Mouse (Mus musculus) adrenal gland, adult 8-10 months (tissue): ENCODE results near the gene Tlx1. TPM values are rescaled to one million over a fixed set of nuclear protein-coding genes. Genes with fewer than 3 reads are reported as not detected.

Experiments used
- DNase-seq: peaks from one replicate; pipeline ENCODE4 v3.0.0; 2022
- total RNA-seq, 4 experiments: library from RNA; stranded (reverse); gene quantifications; 2 replicates each; pipeline ENCODE4 v1.2.4; 2022

The Tlx1 gene
- total RNA-seq: not detected

DNA sequence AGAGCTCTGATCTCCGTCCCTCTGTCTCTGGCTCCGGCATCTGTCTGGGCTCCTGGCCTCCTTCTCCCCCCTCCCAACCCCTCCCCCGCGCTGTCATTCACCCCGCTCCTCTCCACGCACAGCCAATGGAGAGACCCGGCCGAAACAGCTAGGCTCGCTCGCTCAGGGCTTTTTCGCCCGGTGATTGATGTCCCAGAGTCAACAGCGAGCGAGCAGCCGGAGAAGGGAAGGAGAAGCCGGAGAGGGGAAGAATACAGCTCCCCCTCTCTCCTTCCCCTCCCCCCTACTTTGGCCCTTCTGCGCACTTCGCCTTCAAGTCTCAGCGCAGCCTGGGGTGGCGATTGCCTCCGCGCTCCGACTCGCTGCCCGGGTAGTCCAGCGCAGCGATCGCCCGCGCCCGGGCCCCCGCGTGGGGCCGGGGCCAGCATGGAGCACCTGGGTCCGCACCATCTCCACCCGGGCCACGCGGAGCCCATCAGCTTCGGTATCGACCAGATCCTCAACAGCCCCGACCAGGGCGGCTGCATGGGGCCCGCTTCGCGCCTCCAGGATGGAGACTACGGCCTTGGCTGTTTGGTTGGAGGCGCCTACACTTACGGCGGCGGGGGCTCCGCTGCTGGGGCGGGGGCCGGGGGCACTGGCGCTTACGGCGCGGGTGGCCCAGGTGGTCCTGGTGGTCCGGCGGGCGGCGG lies at the start of gene Tlx1:
Gene Tlx1, plus strand, starts transcription at position 191 of the 692 bp plus-strand sequence.
- DNase-seq: no peak

DNA sequence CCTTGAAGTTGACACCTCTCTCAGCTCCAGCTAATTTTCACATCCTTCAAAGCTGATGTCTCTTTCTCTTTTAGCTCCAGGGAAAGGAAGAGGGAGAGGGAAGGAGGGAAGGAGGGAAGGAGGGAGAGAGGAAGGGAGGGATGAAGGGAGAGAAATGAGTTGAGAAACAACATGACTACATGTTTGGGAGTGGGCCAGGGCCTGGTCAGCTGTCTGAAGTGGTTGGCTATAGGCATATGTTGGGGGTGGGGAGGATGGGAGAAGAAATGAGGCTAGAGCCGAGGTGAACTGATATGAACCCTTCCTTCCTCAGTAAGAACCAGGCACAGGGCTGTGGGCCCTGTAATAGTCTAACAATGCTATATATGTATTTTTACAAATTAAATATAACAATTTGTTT lies 44.9 kb upstream of the Tlx1 start:
- DNase-seq: no peak

DNA sequence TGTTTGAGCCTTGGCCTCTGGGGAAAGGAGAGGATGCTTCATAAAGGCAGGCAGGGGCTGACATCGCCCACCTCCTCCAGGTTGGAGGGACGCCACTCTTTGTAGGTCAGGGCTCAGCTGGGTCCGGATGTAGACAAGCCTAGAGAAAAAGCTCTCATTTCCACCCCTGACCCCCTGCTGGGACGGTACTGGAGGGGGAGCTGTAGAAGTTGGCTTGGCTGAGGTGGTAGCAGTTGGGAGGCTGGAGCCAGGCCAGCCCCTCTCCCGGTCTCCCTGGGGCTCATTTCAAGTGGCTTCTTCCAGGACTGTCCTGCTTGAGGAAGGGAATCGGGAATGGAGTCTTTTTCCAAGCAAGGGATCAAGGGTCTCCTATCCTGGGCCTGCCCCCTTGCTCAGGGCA lies 43.8 kb upstream of the Tlx1 start:
- DNase-seq: no peak

DNA sequence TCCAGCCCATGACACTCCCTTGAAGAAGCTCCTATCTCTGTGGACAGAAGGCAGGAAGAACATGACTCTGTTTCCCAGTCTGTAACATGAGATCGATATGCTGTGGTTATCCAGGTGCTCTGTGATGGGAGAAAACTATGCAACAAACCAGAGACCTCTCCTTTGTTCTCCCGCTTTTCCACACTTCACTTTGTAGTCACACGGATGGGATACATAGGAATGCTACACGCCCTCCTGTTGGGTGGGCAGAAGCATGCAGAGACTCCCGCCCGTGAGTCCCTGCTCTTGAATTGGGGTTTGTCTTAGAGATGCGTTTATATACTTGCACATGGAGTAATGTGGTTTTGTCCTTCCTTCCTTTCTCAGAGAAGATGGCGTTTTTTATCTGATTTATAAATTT lies 39.8 kb upstream of the Tlx1 start:
- DNase-seq: no peak

DNA sequence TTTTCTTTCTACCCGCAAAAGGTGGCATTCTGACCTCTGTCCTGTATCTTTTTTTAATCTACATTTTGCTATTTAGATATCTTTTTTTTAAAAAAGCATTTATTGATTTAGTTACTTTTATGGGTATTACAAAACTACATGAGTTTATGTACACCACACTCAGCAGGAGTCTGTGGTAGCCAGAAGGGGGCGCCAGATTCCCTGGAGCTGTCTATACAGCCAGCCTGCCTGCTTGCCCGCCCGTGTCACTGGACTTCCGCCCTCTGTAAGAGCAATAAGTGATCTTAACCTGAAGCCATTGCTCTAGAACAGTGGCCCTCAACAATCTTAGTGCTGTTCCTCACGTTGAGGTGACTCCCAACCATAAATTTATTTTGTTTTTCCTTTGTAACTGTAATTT lies 38.0 kb upstream of the Tlx1 start:
- DNase-seq: no peak

DNA sequence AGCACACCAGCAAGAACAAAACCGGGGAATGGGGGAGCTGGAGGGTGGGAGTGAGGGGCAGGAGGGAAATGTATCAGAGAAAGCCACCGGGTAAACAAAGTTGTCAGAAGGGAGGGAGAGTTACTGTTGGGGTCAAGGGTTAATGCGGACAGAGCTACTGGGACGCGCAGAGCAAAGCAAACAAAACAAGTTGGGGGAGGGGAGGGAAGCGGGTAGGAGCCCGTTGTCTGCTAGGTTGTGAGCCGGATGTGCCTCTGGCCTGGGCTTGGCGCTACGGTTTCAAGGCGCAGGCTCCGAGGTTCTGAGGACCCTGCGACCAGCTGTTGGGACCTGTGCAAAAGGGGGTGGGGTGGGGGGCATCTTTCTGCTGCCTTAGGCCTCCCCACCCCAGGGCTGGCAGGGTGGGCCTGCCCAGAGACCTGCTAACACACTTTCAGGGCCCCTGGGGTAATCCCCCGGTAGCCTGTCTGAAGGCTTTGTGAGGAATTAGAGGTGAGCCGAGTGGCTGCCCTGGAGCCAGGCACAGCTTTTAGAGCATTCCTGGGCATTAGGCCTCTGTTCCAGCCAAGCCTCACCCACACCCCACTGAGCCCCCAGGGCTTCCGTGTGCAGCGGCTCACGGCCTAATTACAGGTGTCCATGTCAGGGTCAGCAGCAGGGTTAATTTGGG lies 36.6 kb upstream of the Tlx1 start:
- DNase-seq: no peak

DNA sequence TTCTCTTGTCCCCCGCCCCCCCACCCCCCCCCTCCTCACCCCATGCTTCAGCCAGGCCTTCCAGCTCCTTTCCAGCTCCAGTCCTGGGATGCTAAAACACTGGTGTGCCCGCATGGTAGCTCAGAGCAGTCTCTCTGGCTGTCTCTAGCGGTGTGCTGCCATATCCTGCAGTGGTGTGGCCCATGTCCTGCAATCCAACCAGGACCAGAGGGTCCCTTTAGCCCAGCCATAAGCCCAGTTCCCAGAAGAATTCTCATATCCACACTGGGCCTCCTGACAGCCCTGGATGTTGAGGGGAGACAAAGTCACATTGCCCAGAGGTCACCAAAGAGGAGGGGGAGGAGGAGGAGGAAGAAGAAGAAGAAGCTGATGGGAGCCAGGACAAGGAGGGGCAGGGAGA lies 35.7 kb upstream of the Tlx1 start:
- no peak for DNase-seq

DNA sequence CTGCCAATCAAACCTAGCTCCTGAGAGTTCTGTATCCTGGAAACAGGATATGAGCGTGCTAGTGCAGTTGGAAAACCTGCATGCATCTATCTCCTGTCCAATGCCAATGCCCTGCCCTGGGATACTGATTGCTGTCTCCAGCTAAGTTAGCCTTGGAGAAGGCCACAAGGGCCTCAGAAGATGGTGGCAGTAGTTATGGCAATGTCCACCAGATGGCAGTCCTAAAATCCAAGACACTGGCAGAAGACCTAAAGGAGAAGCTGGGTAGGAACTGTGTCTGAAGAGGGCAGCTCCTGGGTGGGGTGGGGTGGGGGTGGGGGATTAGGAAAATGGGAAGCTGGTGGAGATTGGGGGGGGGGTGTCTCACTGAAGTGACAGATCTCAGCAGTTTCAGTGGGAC lies 33.7 kb upstream of the Tlx1 start:
- DNase-seq: peak; percentile 7

DNA sequence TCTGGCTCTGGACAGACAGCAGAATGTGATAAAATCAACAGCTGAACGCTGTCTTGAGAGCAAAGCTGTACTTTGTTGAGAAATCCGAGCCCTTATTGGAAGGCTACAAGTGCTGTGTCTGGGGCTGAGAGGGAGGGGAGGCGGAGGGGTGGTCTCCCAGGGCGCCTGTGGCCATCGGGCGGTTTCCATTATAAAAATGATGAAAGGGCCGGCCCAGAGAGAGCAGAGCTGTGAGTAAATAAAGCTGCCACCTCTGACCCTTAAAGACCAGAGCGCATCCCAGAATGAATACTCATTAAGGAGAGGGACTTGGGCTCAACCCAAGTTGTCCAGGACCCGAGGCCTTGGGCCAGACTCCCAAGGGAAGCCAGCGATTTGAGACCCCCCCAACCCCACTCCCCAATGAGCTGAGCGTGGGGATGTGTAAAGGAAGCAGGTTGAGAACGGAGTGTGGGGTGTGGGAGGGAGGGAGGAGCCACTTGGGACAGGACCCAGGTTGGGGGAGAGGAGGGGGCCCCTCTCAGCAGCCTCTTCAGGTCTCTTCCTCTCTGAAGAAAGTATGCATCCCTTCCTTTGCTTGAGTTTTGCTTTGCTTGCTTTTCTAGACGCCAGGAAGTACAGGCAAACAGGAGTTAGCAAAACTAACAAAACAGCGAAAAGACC lies 18.4 kb upstream of the Tlx1 start:
- no peak for DNase-seq

DNA sequence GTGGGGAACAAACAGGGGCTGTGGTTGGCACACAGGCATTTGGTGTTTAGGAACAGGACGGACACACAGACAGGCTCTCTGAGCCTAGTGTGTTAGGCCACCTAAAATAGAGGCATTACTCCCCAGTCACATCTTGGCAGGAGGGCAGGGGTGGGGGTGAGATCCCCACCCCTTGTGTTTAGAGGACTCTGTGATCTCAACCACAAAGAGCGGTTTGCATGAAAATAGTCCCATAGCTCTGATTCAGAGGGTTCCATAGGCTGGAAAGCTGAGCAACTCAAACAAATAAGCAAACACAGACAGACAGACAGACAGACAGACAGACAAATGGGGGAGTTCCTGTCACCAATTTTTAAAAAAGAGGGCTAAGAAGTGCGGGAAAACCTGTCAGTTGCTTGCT lies 7.9 kb upstream of the Tlx1 start:
- no peak for DNase-seq

DNA sequence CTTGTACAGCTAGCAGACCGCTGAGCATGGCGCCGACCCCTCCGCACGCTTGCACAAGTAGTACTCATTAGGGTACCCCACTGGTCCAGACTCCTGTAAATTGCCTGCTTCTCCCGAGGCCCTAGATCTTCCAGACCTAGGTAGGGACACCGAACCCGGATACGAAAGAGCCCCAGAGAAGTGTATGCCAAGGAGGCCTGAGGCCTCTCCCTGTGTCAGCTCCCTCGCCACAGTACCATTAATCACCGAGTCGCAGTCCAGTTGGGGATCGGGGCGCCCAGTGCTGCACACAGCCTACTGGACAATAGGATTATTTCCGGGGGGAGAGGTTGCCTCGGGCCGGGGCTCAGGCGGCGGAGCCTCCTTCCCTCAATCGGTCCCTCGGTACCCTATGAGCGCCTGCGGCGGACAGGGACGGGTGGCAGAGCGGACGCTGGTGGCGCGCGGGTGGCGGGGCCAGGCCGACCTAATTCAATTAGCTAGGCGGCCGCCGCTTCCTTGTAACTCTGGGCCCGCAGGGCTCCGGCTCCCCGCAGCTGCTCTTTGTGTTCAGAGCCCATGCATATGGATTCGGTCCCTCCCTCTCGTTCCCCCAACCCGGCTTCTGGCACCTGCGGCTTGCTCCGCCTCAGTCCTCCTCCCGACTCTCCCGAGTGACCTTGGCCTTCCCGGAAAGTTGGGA lies 7.1 kb upstream of the Tlx1 start:
- DNase-seq: no peak

DNA sequence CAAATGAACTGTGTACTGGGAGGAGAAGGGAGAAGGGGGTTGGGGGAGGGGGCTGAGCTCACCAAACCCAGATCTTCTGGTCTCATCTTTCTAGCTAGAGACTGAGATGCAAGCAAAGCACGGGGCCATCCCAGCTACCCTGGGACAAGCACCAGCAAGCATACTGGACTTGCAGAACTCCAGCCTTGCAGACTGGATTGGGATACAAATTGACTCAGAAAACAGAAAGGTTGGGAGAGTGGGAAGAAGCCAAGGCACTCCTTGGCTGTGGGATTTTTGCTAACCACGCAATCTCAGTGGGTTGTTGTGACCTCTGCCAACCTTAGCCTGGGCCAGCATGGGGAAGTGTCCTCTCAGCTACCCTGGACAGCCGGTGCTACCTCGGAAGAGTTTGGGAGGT lies 3.4 kb upstream of the Tlx1 start:
- no peak for DNase-seq

DNA sequence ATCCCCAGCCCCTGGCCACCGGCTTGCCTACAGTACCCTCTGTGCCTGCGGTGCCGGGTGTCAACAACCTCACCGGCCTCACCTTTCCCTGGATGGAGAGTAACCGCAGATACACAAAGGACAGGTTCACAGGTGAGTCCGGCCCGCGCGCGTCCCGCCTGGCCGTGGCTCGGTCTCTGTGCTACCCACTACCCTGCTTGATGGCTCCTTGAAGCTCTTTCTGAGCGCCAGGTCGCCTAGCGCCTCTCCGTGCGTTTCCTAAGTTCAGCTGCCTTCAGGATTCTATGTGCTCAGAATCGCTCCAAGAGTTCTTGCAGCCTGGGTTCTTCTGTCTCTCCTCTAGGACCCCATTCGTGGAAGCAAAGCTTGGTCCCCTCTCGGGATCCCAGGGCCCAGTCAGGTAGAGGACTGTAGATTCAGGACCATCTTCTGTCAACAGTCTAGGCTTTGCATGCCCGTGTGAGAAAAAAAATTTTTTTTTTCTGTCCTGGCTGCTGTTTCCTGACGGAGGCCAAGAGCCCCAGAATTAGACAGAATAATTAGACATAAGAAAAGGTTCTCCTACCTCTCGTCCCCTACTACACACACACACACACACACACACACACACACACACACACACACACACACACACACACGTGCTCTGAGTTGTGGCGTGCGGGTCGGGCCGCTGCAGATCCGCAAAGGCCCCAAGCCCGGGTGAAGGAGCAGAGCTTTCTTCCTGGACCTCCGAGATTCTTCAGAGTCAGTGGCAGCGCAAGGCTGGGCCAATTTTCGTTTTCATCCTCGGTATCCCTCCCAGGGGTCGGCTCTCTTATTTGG lies 1.1 kb downstream of the Tlx1 start:
- DNase-seq: no peak

DNA sequence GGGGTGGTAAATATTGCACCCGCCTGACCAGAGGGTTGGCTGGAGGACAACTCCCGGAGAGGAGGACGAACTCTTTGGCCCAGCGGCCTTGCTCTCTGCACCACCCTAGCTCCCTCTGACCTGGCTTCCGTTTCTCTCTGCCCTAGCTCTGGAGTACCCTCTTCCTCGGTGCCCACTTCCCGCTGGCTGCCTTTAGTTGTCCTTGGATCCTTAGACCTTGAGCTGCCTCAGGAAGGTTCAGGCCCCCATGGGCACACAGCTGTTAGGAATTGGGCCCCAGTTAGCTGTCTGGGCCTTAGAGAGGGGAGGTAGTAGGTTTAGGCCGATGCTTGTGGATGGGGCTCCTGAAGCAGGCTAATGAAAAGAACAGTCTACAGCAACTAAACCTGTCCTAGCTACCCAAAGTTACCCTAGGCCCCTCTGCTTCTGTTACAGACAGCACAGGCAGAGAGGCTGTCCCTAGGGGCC lies 1.7 kb downstream of the Tlx1 start:
- no peak for DNase-seq

DNA sequence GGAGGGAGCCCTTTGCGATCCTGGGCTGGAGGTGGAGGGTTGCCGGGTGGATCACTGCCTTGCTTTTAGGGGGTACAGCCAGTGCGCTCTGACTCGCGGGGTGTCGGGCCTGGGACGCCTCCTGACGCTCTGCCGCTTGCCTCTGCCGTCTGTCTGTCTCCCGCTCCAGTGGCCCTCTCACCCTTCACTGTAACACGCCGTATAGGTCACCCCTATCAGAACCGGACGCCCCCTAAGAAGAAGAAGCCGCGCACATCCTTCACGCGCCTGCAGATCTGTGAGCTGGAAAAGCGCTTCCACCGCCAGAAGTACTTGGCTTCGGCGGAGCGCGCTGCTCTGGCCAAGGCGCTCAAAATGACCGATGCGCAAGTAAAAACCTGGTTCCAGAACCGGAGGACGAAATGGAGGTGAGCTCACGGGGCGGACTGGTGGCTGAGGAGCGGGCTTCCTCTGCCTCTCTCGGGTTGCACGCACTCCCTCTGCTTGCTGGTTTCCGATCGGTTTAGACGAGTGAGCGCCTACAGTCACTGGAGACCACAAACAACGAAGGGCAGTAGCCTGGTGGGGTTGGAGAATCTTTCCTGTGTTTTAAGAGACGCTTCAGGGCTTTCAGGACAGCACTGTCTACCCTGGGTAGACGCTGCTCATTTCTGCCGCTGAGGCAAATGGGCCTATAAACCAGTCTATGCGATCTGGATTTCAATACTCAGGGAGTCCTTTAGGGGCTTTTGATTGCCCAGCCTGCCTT lies 3.0 kb downstream of the Tlx1 start:
- no peak for DNase-seq

DNA sequence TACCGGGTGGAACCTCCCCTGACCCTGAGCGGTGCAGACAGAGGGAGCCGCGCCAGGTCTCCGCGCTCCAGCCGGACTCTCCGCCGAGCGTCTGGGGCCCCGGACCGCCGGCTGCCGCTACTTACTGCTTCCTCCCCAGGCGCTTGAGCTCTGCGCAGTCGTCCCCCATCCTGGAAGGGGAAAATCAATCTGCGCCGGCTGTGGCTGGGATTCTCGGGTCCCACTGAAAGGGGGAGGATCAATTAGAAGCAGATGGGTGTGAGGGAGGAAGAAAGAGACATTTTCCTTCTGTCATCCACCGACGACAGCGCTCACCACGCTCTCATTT lies 3.5 kb downstream of the Tlx1 start:
- DNase-seq: no peak

DNA sequence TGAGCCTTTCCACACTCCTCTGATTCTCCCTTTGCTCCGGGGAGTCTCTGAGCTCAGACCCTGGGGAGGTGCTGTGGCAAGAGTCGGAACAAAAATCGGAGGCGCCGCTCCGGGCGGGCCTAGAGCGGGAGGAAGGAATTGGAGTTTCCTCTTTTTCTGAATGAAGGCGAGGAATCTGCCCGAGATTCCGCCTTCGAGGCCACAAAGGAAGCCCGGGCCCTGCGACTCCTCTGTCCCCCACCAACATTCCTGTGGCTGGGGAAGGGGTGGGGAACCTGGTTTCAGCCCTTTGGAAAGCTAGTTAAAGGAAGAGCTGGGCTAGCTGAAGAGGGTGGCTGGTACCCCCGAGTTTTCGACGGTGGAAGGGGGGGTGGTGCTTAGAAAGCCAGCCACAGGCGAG lies 4.0 kb downstream of the Tlx1 start:
- DNase-seq: no peak

DNA sequence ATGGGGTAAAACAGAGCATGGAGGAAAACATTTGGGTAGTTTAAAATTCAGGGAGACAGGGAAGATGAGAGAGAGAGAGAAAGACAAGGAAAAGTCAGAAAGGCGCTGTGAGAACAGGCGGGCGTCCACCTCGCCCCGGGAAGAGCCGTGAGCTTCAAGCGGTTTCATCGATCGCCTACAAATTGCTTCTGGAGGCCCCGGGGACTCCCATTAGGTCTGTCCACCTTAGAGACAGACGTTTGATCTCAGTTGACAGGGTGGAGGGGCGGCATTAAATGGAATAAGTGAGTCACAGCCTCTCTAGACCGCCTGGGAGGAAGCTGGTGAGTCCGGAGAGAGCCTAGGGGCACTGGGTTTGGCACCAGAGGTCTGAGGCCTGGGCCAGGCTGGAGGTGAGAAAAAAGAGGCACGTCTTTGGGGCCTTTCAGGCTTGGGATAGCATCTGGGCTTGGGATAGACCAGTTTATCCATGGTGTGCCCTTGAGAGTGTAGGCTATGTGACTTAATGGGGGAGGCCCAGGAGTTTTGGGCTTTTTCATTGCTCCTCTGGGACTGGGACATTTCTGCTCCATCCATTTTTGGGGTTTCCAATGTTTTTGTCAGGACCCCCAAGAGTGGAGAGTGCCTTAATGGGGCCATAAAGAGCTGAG lies 4.8 kb downstream of the Tlx1 start:
- DNase-seq: no peak

DNA sequence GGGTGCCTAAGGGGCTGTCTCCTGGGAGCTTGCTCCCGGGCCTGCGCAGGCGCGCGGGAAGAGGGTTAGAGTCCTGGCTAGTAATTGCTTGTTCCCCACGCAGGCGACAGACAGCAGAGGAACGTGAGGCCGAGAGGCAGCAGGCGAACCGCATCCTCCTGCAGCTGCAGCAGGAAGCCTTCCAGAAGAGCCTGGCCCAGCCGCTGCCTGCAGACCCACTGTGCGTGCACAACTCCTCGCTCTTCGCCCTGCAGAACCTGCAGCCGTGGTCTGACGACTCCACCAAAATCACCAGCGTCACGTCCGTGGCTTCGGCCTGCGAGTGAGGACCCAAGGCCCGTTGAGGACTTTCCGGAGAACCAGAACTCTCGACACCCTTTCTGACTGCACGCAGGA lies 5.3 kb downstream of the Tlx1 start:
- no peak for DNase-seq

DNA sequence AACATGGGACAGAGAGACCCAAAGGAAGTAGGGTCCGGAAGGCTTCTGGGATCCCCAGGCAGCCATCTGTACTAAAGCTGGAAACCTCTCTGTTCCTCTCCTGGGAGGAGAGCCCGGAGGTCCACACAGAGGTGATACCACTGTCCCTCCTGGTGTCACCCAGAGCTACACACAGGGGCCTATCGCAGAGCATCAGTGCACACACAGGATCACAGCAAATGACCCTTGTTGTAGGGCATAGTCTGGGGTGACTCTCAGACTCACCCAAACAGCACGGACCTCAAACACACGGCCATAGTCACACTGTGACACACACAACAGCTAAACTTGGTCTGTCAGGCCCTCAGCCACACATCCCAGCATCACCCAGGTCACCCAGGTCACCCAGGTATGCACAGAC lies 5.9 kb downstream of the Tlx1 start:
- DNase-seq: no peak

DNA sequence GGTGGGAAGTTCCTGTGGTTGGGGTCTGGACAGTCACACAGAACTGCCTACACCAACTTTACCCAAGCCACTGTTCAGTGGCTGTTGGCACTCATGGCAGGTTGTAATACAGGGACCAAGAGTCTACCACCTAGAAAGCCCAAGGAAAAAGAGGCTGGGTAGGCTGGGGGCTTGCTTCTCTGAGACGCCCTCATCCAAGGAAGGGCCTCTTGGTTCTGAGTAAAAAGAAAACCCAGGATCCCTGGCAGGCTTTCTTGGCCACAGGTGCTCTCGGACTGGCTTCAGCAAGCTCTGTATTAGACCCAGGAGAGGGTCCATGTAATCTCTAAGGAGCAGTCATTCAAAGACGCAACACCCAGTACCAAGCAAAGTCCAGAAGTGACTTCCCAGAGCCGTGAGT lies 7.7 kb downstream of the Tlx1 start:
- DNase-seq: no peak
